ENCODE assay signal across 9 mouse cellular contexts in the genomic region with DNA sequence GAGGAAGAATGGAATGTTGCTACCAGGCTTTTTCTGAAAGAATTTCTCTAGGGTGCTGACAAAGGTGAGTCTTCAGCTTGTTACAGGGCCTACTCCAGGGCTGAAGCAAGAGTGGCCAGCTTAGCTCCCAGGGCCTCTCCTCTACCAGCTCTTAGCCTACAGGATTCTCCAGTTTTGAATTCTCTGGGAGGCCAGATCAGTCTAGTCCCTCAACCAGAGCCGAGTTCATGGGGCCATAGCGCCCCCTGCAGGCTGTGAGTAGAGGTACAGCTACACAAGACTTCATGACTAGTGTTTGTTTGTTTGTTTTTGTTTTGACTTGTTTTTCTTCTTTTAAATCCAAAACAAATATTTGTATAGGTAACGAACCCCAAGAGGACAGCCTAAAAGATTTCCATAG.
DNase-seq lines count a peak whose midpoint lies in the region; ATAC-seq and TF ChIP-seq lines count a peak whose summit lies in the region.
"Had no signal": no experiment of that assay in that cellular context is flagged by ENCODE, and none has a peak within 500 bp of the region (broad histone marks: within the 10 kb centered on the region; RNA-seq: fewer than 3 reads in every experiment).

No protein-coding gene starts in this region.

- H3K4me1 ChIP-seq in kidney, adult 2 months (ENCODE audit: control insufficient read depth, insufficient read depth, low read length): no peaks in the 10 kb centered on the region
- H3K4me1 ChIP-seq in CH12.LX (ENCODE audit: control insufficient read depth in 1 of 2, insufficient read depth in 2 of 2): peaks cover 0 to 4% of the 10 kb centered on the region in 2 experiments; a peak in 2 of 4 replicates
- no peaks in the 10 kb centered on the region for H3K4me1 ChIP-seq in embryonic facial prominence, embryonic 10.5 days
- H3K4me1 ChIP-seq: limb, embryonic 13.5 days had no signal

- TF ChIP-seq POLR2A in kidney, adult 2 months (IDR thresholded peaks at IDR 0.05; ENCODE audit: low read depth, low read length): no peak
- no peak for TF ChIP-seq POLR2A in CH12.LX (IDR thresholded peaks at IDR 0.05; ENCODE audit: low read depth, low read length)

- H3K4me3 ChIP-seq in kidney, adult 2 months (ENCODE audit: insufficient read depth, low read depth, low read length): no peak overlapping the region
- no peak overlapping the region for H3K4me3 ChIP-seq in CH12.LX (replicated peaks in 1 of 3; ENCODE audit: low read depth in 2 of 3, low read length in 2 of 3, poor library complexity in 1 of 3)
- no peak overlapping the region for H3K4me3 ChIP-seq in embryonic facial prominence, embryonic 10.5 days
- H3K4me3 ChIP-seq: limb, embryonic 13.5 days had no signal

- 14% methylated on average over 3 of the region's 3 CpGs for WGBS in kidney, adult 2 months
- WGBS in embryonic facial prominence, embryonic 10.5 days: 6% methylated on average over 3 of the region's 3 CpGs

- no peak for ATAC-seq in erythroid progenitor cell, adult 5-6 weeks (replicated peaks; ENCODE audit: low FRiP score, poor library complexity, severe bottlenecking)

- H3K36me3 ChIP-seq in kidney, adult 2 months (ENCODE audit: control insufficient read depth, insufficient read depth, low read length): no peaks in the 10 kb centered on the region
- no peaks in the 10 kb centered on the region for H3K36me3 ChIP-seq in CH12.LX (replicated peaks in 1 of 2; ENCODE audit: control insufficient read depth in 1 of 2, insufficient read depth in 1 of 2, low read length in 1 of 2)
- H3K36me3 ChIP-seq in embryonic facial prominence, embryonic 10.5 days (replicated peaks): no peaks in the 10 kb centered on the region
- H3K36me3 ChIP-seq: limb, embryonic 13.5 days had no signal

- no peaks in the 10 kb centered on the region for H3K9me3 ChIP-seq in CH12.LX (replicated peaks; ENCODE audit: low read length)
- H3K9me3 ChIP-seq in embryonic facial prominence, embryonic 10.5 days: no peaks in the 10 kb centered on the region
- H3K9me3 ChIP-seq: limb, embryonic 13.5 days had no signal

- dilution Hi-C loops in CH12.LX (cut with MboI; ENCODE audit: extremely low pct_ligation_motif_present, extremely low pct_unique_long_range_greater_than_20kb, low sequenced_read_pairs): no loop called here

- H3K27me3 ChIP-seq in kidney, adult 2 months (replicated peaks; ENCODE audit: control insufficient read depth, insufficient read depth, low read length): no peaks in the 10 kb centered on the region
- H3K27me3 ChIP-seq in CH12.LX (replicated peaks): peaks cover 90% of the 10 kb centered on the region
- H3K27me3 ChIP-seq in embryonic facial prominence, embryonic 10.5 days (replicated peaks; ENCODE audit: low read depth, poor library complexity, severe bottlenecking): peaks cover 2% of the 10 kb centered on the region

- H3K9ac ChIP-seq in CH12.LX (ENCODE audit: insufficient read depth, low read depth): no peak overlapping the region
- H3K9ac ChIP-seq: limb, embryonic 13.5 days had no signal

- H3K4me2 ChIP-seq in CH12.LX (ENCODE audit: insufficient read depth, low read depth, poor library complexity, severe bottlenecking): no peak overlapping the region
- H3K4me2 ChIP-seq: limb, embryonic 13.5 days had no signal

- peak; percentile 31 for DNase-seq in kidney, adult 2 months
- no peak for DNase-seq in kidney, adult 11 months
- DNase-seq in CH12.LX (ENCODE audit: extremely low read depth): peak; percentile 36
- peak; percentile 8 for DNase-seq in adrenal gland, adult 8-10 months
- peak; percentile 58 for DNase-seq in embryonic facial prominence, embryonic 10.5 days (ENCODE audit: low spot score)
- DNase-seq in left cerebral cortex, postnatal 4 days: peak; percentile 46
- DNase-seq in right cerebral cortex, postnatal 14 days: peak; percentile 49

- TF ChIP-seq CTCF in kidney, adult 2 months (conservative IDR thresholded peaks at IDR 0.05; ENCODE audit: insufficient read depth, insufficient read length, low read depth, low read length): peak; percentile 64
- peak; percentile 86 to 87 for TF ChIP-seq CTCF in CH12.LX (conservative IDR thresholded peaks at IDR 0.05 in 1 of 2, IDR thresholded peaks at IDR 0.05 in 1 of 2; ENCODE audit: low read depth in 2 of 2, low read length in 2 of 2)

- no peaks in the 10 kb centered on the region for H3K79me2 ChIP-seq in CH12.LX (replicated peaks; ENCODE audit: control insufficient read depth, extremely low read depth, insufficient read depth, poor library complexity, severe bottlenecking)

- intact Hi-C loops in left cerebral cortex, postnatal 4 days (cut with DNase I): loop anchor here (5.0 kb wide), 1 partner anchor 160 kb away; no protein-coding TSS in a partner anchor

- in situ Hi-C loops in CH12.LX (cut with MboI; ENCODE audit: low pct_ligation_motif_present, low pct_unique_long_range_greater_than_20kb, low sequenced_read_pairs): no loop called here

- TF ChIP-seq RAD21 in CH12.LX (IDR thresholded peaks at IDR 0.05; ENCODE audit: low read depth, low read length): peak; percentile 87

- no peak overlapping the region for H3K27ac ChIP-seq in kidney, adult 2 months (ENCODE audit: insufficient read depth, low read depth, low read length)
- H3K27ac ChIP-seq in CH12.LX (ENCODE audit: insufficient read depth, low read depth): no peak overlapping the region
- no peak overlapping the region for H3K27ac ChIP-seq in embryonic facial prominence, embryonic 10.5 days (replicated peaks)
- H3K27ac ChIP-seq: limb, embryonic 13.5 days had no signal

- no peak for TF ChIP-seq EP300 in CH12.LX (IDR thresholded peaks at IDR 0.05; ENCODE audit: low read length)

TF ChIP-seq in CH12.LX, 34 proteins besides CTCF, POLR2A, EP300 and RAD21:
- TF ChIP-seq SMC3 (IDR thresholded peaks at IDR 0.05; ENCODE audit: low read depth, low read length): peak; percentile 76
- TF ChIP-seq ELF1 (IDR thresholded peaks at IDR 0.05; ENCODE audit: low read depth, low read length): no peak
- no peak for TF ChIP-seq SIN3A (IDR thresholded peaks at IDR 0.05; ENCODE audit: low read length)
- TF ChIP-seq E2F4 (IDR thresholded peaks at IDR 0.05; ENCODE audit: insufficient replicate concordance, low read depth, low read length): no peak
